Mouse (Mus musculus): ENCODE measurements at regions not wholly inside any gene's neighbourhood (a gene's known extent, or its start where the extent isn't known, plus 50 kb on each side); places are given as distances from the start of the nearest gene placed in this dataset.

GRCm38 (mm10) chr6:14044654-14045053 lies 173.3 kb upstream of the 2610001J05Rik start:
- no peak for DNase-seq

DNA sequence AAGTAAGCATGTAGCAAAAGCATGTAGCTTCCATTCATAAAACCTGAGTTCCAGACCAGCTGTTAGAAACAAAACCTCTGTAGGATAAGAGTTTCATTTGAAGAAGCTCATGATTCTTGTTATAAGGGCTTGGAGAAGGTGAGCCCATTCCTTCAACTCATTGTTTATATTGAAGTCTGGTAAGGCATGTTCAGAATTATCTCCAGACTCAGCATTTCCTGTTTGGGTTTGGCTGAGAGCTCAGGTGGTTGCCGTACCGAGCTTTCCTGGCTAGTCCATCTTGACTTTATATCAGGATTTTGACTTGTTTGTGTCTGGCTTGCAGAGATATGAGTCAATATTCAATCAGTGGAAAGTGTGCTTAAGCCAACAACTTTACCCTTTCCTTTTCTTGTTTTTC lies 154.6 kb upstream of the 2610001J05Rik start:
- no peak for DNase-seq

GRCm38 (mm10) chr6:14018928-14019327 lies 147.6 kb upstream of the 2610001J05Rik start:
- DNase-seq = no peak

- no peak for DNase-seq
These were observed 111.5 kb upstream of the 2610001J05Rik start for GRCm38 (mm10) chr6:13982606-13983389.

- DNase-seq = no peak
These were observed 103.6 kb upstream of the 2610001J05Rik start for GRCm38 (mm10) chr6:13974710-13975506.

DNA sequence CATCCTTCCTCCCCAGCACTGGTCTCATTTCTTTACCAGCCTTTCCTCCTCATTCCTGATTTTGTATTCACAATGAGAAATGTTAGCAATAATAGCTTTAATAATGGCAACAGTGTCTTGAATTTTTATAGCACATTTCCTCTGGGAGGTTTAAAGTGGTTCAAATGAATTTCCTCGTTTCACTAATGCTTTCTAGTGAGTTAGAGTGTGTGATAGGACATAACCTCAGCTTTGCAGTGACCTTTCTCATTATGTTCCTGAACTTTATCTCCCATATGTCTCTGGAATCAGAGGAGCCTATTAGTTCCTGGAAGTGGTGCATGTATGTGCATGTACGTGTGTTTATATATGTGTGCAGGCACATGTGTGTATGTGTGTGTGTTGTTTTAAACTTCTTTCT lies 93.2 kb upstream of the 2610001J05Rik start:
- no peak for DNase-seq

DNA sequence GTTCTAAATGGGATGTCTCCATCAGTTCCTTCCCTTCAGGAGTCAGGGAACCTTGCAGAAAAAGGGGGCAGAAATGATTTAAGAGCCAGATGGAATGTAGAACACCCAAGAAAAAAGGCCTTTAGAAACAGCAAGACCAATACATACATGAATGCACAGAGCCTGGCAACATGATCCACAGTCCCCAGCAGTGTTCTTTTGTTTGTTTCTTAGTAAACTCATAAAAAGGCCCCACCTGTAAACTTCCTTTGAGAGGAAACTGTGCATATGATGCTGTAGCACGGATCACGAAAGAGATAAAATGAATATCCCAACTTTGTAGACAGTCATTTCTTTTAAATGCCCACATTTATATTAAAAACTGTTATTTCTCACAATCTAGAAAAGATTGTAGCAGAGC lies 92.7 kb upstream of the 2610001J05Rik start:
- DNase-seq = no peak

DNA sequence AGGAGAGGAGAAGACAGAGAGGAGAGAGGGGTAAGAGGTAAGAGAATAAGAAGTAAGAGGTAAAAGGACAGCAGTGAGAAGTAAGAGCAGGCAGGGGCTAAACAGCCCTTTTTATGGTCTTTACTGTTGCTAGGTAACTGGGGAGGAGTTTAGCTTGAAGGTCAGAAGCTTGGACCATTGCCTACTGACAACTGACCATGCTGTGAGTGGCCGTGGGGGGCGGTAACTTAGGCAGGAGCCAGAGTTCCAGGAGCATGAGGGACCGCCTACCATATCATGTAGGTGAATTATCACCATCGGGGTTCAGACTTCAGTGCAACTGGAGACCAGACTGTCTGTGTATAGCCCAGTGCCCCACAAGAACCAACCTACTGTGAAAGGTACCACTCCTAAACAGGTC lies 78.3 kb upstream of the 2610001J05Rik start:
- DNase-seq = no peak

GRCm38 (mm10) chr6:13920809-13921760 lies 49.8 kb upstream of the 2610001J05Rik start:
- DNase-seq = no peak

Measured in kidney, postnatal 14 days (tissue).